Comparison of ENCODE assay signal across 9 mouse cellular contexts in genomic region chr9:109105011-109105410, GRCm38 (mm10). TPM values are rescaled to one million over a fixed set of nuclear protein-coding genes. Genes with fewer than 3 reads are reported as not detected.
DNase-seq lines count a peak whose midpoint lies in the region; TF ChIP-seq lines count a peak whose summit lies in the region.
"Had no signal": no experiment of that assay in that cellular context is flagged by ENCODE, and none has a peak within 500 bp of the region (broad histone marks: within the 10 kb centered on the region; RNA-seq: fewer than 3 reads in every experiment).

No protein-coding gene starts in this region.

- peak overlapping the region; percentile 37; the same call in 1 of the 2 replicates for H3K27ac ChIP-seq in heart, embryonic 10.5 days
- H3K27ac ChIP-seq in left cerebral cortex, adult 2 months, result no peak overlapping the region

- peaks cover 28% of the 10 kb centered on the region for H3K4me1 ChIP-seq in heart, embryonic 10.5 days

- no peak overlapping the region for H3K4me3 ChIP-seq in heart, embryonic 10.5 days
- H3K4me3 ChIP-seq in left cerebral cortex, adult 2 months, result no peak overlapping the region

- DNase-seq in heart, embryonic 10.5 days (ENCODE audit: low spot score), result no peak
- no peak for DNase-seq in heart, postnatal 25 days (ENCODE audit: low spot score)
- peak; percentile 30 to 45 for DNase-seq in left cerebral cortex, adult 2 months (ENCODE audit: extremely low spot score in 1 of 2, low spot score in 2 of 2)
- no peak for DNase-seq in left cerebral cortex, adult 11 months (ENCODE audit: low spot score)
- DNase-seq in adrenal gland, adult 2 months, result peak; percentile 87
- DNase-seq in kidney, postnatal 4 days, result peak; percentile 59 to 67
- DNase-seq in thymus, postnatal 25 days, result no peak
- DNase-seq in thymus, postnatal 36 days, result no peak
- DNase-seq: cerebellum, postnatal 36 days had no signal

- intact Hi-C loops in heart, postnatal 25 days (cut with DNase I), result no loop called here
- intact Hi-C loops in left cerebral cortex, adult 2 months (cut with DNase I), result no loop called here

- peaks cover 98% of the 10 kb centered on the region for H3K36me3 ChIP-seq in heart, embryonic 10.5 days

- H3K27me3 ChIP-seq in heart, embryonic 10.5 days (ENCODE audit: insufficient read depth, poor library complexity, severe bottlenecking), result no peaks in the 10 kb centered on the region

- WGBS in heart, embryonic 10.5 days, result 80% methylated on average over 12 of the region's 12 CpGs

- TF ChIP-seq CTCF in left cerebral cortex, adult 2 months (IDR thresholded peaks at IDR 0.05), result no peak

- H3K9me3 ChIP-seq in heart, embryonic 10.5 days, result no peaks in the 10 kb centered on the region

RNA-seq across cellular contexts. Expression of gene Plxnb1, which starts 9.8 kb away (rescaled TPM):
- polyA plus RNA-seq in heart, embryonic 10.5 days (2016; fragmentation: Nextera tagmentation; extraction: Ambion mirVana), result 11.5 and 14.2 TPM in 2 replicates
- total RNA-seq in heart, postnatal 25 days (2021), result 10 to 100 TPM; 21.1 to 22.9 TPM
- total RNA-seq in left cerebral cortex, adult 2 months (2021), result 10 to 100 TPM; 65.0 to 70.5 TPM
- total RNA-seq in adrenal gland, adult 2 months (2021), result 10 to 100 TPM; 75.7 to 82.0 TPM
- 89.9 and 110 TPM in 2 replicates for polyA plus RNA-seq in adrenal gland, adult 2 months (2012; rRNA removed)

RNA-seq across cellular contexts. Expression of gene Tma7, which starts 22.6 kb away (rescaled TPM):
- 734 and 774 TPM in 2 replicates for polyA plus RNA-seq in heart, embryonic 10.5 days (2016; fragmentation: Nextera tagmentation; extraction: Ambion mirVana)
- 100 to 1,000 TPM; 243 to 255 TPM for total RNA-seq in heart, postnatal 25 days (2021)
- 100 to 1,000 TPM; 312 to 332 TPM for total RNA-seq in left cerebral cortex, adult 2 months (2021)
- 100 to 1,000 TPM; 393 to 485 TPM for total RNA-seq in adrenal gland, adult 2 months (2021)
- 6.9 and 9.6 TPM in 2 replicates for polyA plus RNA-seq in adrenal gland, adult 2 months (2012; rRNA removed)

RNA-seq across cellular contexts. Expression of gene Ccdc51, which starts 22.7 kb away (rescaled TPM):
- 19.1 and 19.7 TPM in 2 replicates for polyA plus RNA-seq in heart, embryonic 10.5 days (2016; fragmentation: Nextera tagmentation; extraction: Ambion mirVana)
- 10 to 100 TPM; 11.5 to 12.2 TPM for total RNA-seq in heart, postnatal 25 days (2021)
- total RNA-seq in left cerebral cortex, adult 2 months (2021), result 1 to 10 TPM; 8.0 to 8.6 TPM
- 10 to 100 TPM in 1 of 2 experiments, 1 to 10 TPM in 1; 9.2 to 18.9 TPM for total RNA-seq in adrenal gland, adult 2 months (2021)
- 11.4 and 12.6 TPM in 2 replicates for polyA plus RNA-seq in adrenal gland, adult 2 months (2012; rRNA removed)

RNA-seq across cellular contexts. Expression of gene Atrip, which starts 31.1 kb away (rescaled TPM):
- 20.6 and 26.8 TPM in 2 replicates for polyA plus RNA-seq in heart, embryonic 10.5 days (2016; fragmentation: Nextera tagmentation; extraction: Ambion mirVana)
- 1 to 10 TPM; 6.7 to 7.1 TPM for total RNA-seq in heart, postnatal 25 days (2021)
- total RNA-seq in left cerebral cortex, adult 2 months (2021), result 10 to 100 TPM; 28.0 to 28.3 TPM
- total RNA-seq in adrenal gland, adult 2 months (2021), result 10 to 100 TPM; 12.5 to 17.5 TPM
- polyA plus RNA-seq in adrenal gland, adult 2 months (2012; rRNA removed), result 22.3 and 25.3 TPM in 2 replicates

RNA-seq across cellular contexts. Expression of gene Trex1, which starts 45.5 kb away (rescaled TPM):
- polyA plus RNA-seq in heart, embryonic 10.5 days (2016; fragmentation: Nextera tagmentation; extraction: Ambion mirVana), result 8.2 and 8.9 TPM in 2 replicates
- total RNA-seq in heart, postnatal 25 days (2021), result 10 to 100 TPM; 11.9 to 12.9 TPM
- total RNA-seq in left cerebral cortex, adult 2 months (2021), result 10 to 100 TPM; 11.7 to 15.3 TPM
- 10 to 100 TPM; 19.5 to 28.2 TPM for total RNA-seq in adrenal gland, adult 2 months (2021)
- 129 and 130 TPM in 2 replicates for polyA plus RNA-seq in adrenal gland, adult 2 months (2012; rRNA removed)

Comparison
In these comparisons a context has a peak if more than half of its experiments do, and no peak if none do; other contexts are left out.
1. DNase-seq: peak in left cerebral cortex, adult 2 months (2 of 2), adrenal gland, adult 2 months (single experiment) and kidney, postnatal 4 days (2 of 2); none in heart, embryonic 10.5 days (single experiment), heart, postnatal 25 days (single experiment), left cerebral cortex, adult 11 months (single experiment), thymus, postnatal 25 days (single experiment) and thymus, postnatal 36 days (0 of 2).